Mouse (Mus musculus) kidney, embryonic 16.5 days (tissue): ENCODE measurements around the gene Fga. TPM values are rescaled to one million over a fixed set of nuclear protein-coding genes. Genes with fewer than 3 reads are reported as not detected.

Source experiments
- ATAC-seq: fragments of 200-750 bp; cut with Nextera tagmentation; 2 replicates; pipeline ENCODE4 v1.8.0; 2017; ENCODE audit warnings: moderate TSS enrichment; ENCODE audit not compliant: low FRiP score, low TSS enrichment
- H3K27ac ChIP-seq: fragments of 300-500 bp; sonication (generic); 2 replicates; pipeline ENCODE4 v1.5.1; 2014; ENCODE audit warnings: low read length
- H3K27me3 ChIP-seq: fragments of 300-500 bp; sonication (generic); 2 replicates; pipeline ENCODE4 v1.6.1; 2014; ENCODE audit warnings: low read length, control low read depth, mixed read lengths; ENCODE audit not compliant: insufficient read depth
- H3K36me3 ChIP-seq: fragments of 300-500 bp; sonication (generic); 2 replicates; pipeline ENCODE4 v1.6.1; 2014; ENCODE audit warnings: low read length, control low read depth, mixed read lengths; ENCODE audit not compliant: insufficient read depth
- H3K4me1 ChIP-seq: fragments of 300-500 bp; sonication (generic); 2 replicates; pipeline ENCODE4 v1.6.1; 2014; ENCODE audit warnings: low read length, control low read depth, mixed read lengths; ENCODE audit not compliant: insufficient read depth
- H3K4me2 ChIP-seq: fragments of 300-500 bp; sonication (generic); replicated peaks from 2 replicates; pipeline ENCODE4 v1.6.1; 2014; ENCODE audit warnings: low read depth, low read length
- H3K4me3 ChIP-seq: fragments of 300-500 bp; sonication (generic); 2 replicates; pipeline ENCODE4 v1.5.1; 2014; ENCODE audit warnings: mild to moderate bottlenecking, low read length
- H3K9ac ChIP-seq: fragments of 300-500 bp; sonication (generic); replicated peaks from 2 replicates; pipeline ENCODE4 v1.6.1; 2014; ENCODE audit warnings: low read length
- H3K9me3 ChIP-seq: fragments of 300-500 bp; sonication (generic); 2 replicates; pipeline ENCODE4 v1.6.1; 2016; ENCODE audit warnings: low read length, control low read depth
- WGBS: fragments of 180-500 bp; shearing (Covaris S2); extraction: QIAGEN DNeasy Blood & Tissue Kit; methylation state at CpG from one replicate; pipeline ENCODE4 v1.1.7; 2014; 5-methylcytosine and 5-hydroxymethylcytosine counted together
- polyA plus RNA-seq: library from polyadenylated mRNA; unstranded; fragments of >200 nt; fragmentation: Nextera tagmentation; extraction: Ambion mirVana; gene quantifications from 2 replicates; pipeline ENCODE4 v1.2.1, GENCODE M21; 2015

The Fga gene
- polyA plus RNA-seq, 1 experiment from 2014 or later: 4.3 TPM

GRCm38 (mm10) chr3:83002191-83002590 lies 23.7 kb upstream of the Fga start:
- H3K4me3 ChIP-seq: no peak overlapping the region
- H3K36me3 ChIP-seq: no peaks in the 10 kb centered on the region
- 2% methylated on average over 2 of the region's 2 CpGs for WGBS
- H3K27ac ChIP-seq: no peak overlapping the region
- ATAC-seq: no peak
- no peak overlapping the region for H3K4me2 ChIP-seq
- H3K9ac ChIP-seq: no peak overlapping the region
- no peaks in the 10 kb centered on the region for H3K4me1 ChIP-seq
- no peaks in the 10 kb centered on the region for H3K9me3 ChIP-seq
- no peaks in the 10 kb centered on the region for H3K27me3 ChIP-seq

DNA sequence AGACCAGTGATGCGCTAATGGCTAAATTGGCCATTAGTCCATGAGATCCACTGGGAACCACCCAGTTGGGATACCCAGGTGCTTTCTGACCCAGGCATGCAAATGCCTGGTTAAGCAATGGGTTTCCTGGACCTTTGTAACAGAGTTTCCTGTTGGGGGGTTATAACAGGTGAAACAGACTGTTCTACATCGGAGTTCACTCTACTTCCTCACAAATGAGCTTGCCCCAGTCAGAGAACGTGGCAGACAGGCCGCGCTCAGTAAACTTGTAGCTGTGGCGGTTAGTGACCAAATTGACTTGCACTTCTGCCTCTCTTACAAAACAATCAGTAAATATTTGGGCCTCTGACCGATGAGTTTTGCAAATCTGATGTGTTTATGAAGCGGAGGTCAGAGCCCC lies 22.8 kb upstream of the Fga start:
- no peaks in the 10 kb centered on the region for H3K36me3 ChIP-seq
- no peak overlapping the region for H3K4me2 ChIP-seq
- no peaks in the 10 kb centered on the region for H3K4me1 ChIP-seq
- WGBS: 90% methylated on average over 8 of the region's 8 CpGs
- no peak for ATAC-seq
- no peaks in the 10 kb centered on the region for H3K27me3 ChIP-seq
- no peak overlapping the region for H3K27ac ChIP-seq
- no peak overlapping the region for H3K4me3 ChIP-seq
- no peak overlapping the region for H3K9ac ChIP-seq
- H3K9me3 ChIP-seq: no peaks in the 10 kb centered on the region

- Histone ChIP-seq H3K9me3 (no peaks in the 10 kb centered on the region), H3K36me3 (no peaks in the 10 kb centered on the region), H3K4me2 (no peak overlapping the region), H3K27ac (no peak overlapping the region), H3K27me3 (no peaks in the 10 kb centered on the region), H3K9ac (no peak overlapping the region), H3K4me3 (no peak overlapping the region), H3K4me1 (no peaks in the 10 kb centered on the region)
- ATAC-seq: no peak
- WGBS: 82% methylated on average over 7 of the region's 7 CpGs
Measured at GRCm38 (mm10) chr3:83004801-83005200, 21.1 kb upstream of the Fga start.

DNA sequence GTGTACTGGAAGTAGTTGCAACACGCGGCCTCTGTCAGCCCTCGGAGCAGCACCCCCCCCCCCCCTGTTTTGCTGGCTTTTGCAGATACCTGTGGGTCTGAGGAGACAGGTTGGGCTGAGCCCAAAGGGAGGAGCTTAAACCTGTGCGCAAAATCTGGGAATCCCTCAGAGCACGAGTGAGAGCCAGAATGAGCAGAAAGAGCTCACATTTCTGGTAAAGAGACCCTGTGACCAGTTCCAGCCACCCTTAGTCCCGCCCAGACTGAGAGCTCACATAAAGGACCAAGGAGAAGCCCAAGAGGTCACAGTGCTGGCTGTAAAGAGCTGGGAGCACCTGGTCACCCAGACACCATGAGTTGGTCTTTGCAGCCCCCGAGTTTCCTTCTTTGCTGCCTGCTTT lies 18.3 kb upstream of the Fga start, which contains the start of gene Fgg:
TSS of gene Fgg (plus strand) at position 168 of the 400 bp plus-strand sequence.
- H3K9me3 ChIP-seq: no peaks in the 10 kb centered on the region
- 43% methylated on average over 7 of the region's 7 CpGs for WGBS
- no peak within 1 kb of the TSS for H3K4me2 ChIP-seq
- no peak within 1 kb of the TSS for H3K27ac ChIP-seq
- ATAC-seq: 0 out of 2 replicates have a peak, but pooled peaks have one; percentile 31
- no peaks in the 10 kb centered on the region for H3K4me1 ChIP-seq
- no peak within 1 kb of the TSS for H3K4me3 ChIP-seq
- H3K27me3 ChIP-seq: no peaks in the 10 kb centered on the region
- no peak within 1 kb of the TSS for H3K9ac ChIP-seq
- no peaks in the 10 kb centered on the region for H3K36me3 ChIP-seq

DNA sequence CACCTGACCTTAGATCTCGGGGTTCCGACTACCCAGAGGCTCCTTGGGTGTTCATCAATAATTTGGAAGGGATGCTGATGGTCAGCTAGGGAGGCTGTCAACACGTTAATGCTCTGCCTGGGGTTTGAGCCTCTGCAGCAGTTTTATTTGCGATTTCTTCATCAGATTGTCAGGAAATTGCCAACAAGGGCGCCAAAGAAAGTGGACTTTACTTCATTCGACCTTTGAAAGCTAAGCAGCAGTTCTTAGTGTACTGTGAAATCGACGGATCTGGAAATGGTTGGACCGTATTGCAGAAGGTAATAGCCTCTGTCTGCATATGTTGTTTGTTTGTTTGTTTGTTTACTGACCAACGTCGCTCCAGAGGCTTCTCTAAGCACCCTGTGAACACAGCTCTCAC lies 15.6 kb upstream of the Fga start:
- H3K4me2 ChIP-seq: no peak overlapping the region
- no peak overlapping the region for H3K4me3 ChIP-seq
- H3K36me3 ChIP-seq: no peaks in the 10 kb centered on the region
- H3K9ac ChIP-seq: no peak overlapping the region
- no peaks in the 10 kb centered on the region for H3K4me1 ChIP-seq
- ATAC-seq: no peak
- 74% methylated on average over 11 of the region's 11 CpGs for WGBS
- H3K9me3 ChIP-seq: no peaks in the 10 kb centered on the region
- no peaks in the 10 kb centered on the region for H3K27me3 ChIP-seq
- H3K27ac ChIP-seq: no peak overlapping the region

GRCm38 (mm10) chr3:83011136-83011535 lies 14.7 kb upstream of the Fga start:
- Histone ChIP-seq H3K27ac (no peak overlapping the region), H3K9me3 (no peaks in the 10 kb centered on the region), H3K4me2 (no peak overlapping the region), H3K27me3 (no peaks in the 10 kb centered on the region), H3K4me1 (no peaks in the 10 kb centered on the region), H3K9ac (no peak overlapping the region), H3K36me3 (no peaks in the 10 kb centered on the region), H3K4me3 (no peak overlapping the region)
- no peak for ATAC-seq
- WGBS: 86% methylated on average over 4 of the region's 4 CpGs

DNA sequence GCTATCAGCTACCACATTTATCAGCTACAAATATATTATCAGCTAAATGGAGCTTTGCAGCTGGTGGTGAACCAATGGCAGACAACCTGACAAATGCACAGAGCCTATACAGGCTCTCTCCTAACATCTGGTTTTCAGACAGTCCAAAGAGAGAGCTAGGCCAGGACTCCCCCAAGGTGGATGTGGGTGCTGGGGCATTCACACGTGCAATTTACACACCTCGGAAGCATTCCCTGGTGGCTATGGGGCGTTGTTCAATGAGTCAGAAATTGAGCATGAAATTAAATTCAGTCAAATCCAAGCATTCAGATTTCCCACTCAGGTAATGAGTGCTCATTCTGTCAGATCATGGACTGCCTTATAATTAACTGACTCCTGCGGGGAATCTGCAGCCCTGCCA lies 14.3 kb upstream of the Fga start:
- H3K4me2 ChIP-seq: no peak overlapping the region
- H3K4me3 ChIP-seq: no peak overlapping the region
- no peaks in the 10 kb centered on the region for H3K9me3 ChIP-seq
- WGBS: 64% methylated on average over 4 of the region's 4 CpGs
- no peak overlapping the region for H3K9ac ChIP-seq
- H3K36me3 ChIP-seq: no peaks in the 10 kb centered on the region
- no peaks in the 10 kb centered on the region for H3K4me1 ChIP-seq
- no peak for ATAC-seq
- H3K27me3 ChIP-seq: no peaks in the 10 kb centered on the region
- H3K27ac ChIP-seq: no peak overlapping the region

- H3K4me2 ChIP-seq: no peak overlapping the region
- H3K9ac ChIP-seq: no peak overlapping the region
- no peaks in the 10 kb centered on the region for H3K27me3 ChIP-seq
- 88% methylated on average over 19 of the region's 19 CpGs for WGBS
- H3K4me3 ChIP-seq: no peak overlapping the region
- no peaks in the 10 kb centered on the region for H3K9me3 ChIP-seq
- H3K4me1 ChIP-seq: no peaks in the 10 kb centered on the region
- H3K36me3 ChIP-seq: no peaks in the 10 kb centered on the region
- no peak overlapping the region for H3K27ac ChIP-seq
- no peak for ATAC-seq
Measured at GRCm38 (mm10) chr3:83012636-83013035, 13.2 kb upstream of the Fga start.

GRCm38 (mm10) chr3:83013951-83014350 lies 11.9 kb upstream of the Fga start:
- Histone ChIP-seq H3K27ac (no peak overlapping the region), H3K36me3 (no peaks in the 10 kb centered on the region), H3K4me1 (no peaks in the 10 kb centered on the region), H3K9ac (no peak overlapping the region), H3K4me3 (no peak overlapping the region), H3K9me3 (no peaks in the 10 kb centered on the region), H3K27me3 (no peaks in the 10 kb centered on the region), H3K4me2 (no peak overlapping the region)
- no peak for ATAC-seq
- 89% methylated on average over 10 of the region's 10 CpGs for WGBS

GRCm38 (mm10) chr3:83016236-83016635 lies 9.6 kb upstream of the Fga start:
- H3K9me3 ChIP-seq: no peaks in the 10 kb centered on the region
- no peaks in the 10 kb centered on the region for H3K27me3 ChIP-seq
- H3K4me1 ChIP-seq: no peaks in the 10 kb centered on the region
- no peak overlapping the region for H3K4me2 ChIP-seq
- no peak for ATAC-seq
- H3K36me3 ChIP-seq: no peaks in the 10 kb centered on the region
- H3K4me3 ChIP-seq: no peak overlapping the region
- H3K9ac ChIP-seq: no peak overlapping the region
- no peak overlapping the region for H3K27ac ChIP-seq
- 62% methylated on average over 1 of the region's 1 CpGs for WGBS

DNA sequence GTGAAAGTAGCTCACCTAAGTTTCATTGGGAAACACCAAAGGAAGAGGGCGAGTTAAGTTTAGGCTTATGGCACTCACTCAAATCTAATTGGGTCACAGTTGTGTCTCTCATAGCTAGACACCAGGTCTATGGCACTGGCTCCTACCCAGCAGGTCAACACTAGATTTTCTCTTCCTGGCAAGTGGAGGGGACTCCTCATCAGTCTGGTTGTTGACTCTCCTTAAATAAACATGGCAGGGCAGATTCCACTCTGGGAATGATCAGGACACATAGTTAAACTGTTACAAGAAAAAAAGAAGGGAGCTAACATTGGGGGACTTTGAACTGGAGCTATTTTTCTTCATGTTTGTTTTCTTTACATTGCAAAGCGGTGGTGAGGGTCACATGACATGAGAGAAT lies 5.5 kb upstream of the Fga start:
- Histone ChIP-seq H3K4me2 (no peak overlapping the region), H3K36me3 (no peaks in the 10 kb centered on the region), H3K9ac (no peak overlapping the region), H3K27me3 (no peaks in the 10 kb centered on the region), H3K27ac (no peak overlapping the region), H3K4me3 (no peak overlapping the region), H3K4me1 (no peaks in the 10 kb centered on the region), H3K9me3 (no peaks in the 10 kb centered on the region)
- WGBS: 65% methylated on average over 2 of the region's 2 CpGs
- ATAC-seq: peak; percentile 57; the same call in 1 of the 2 replicates
